Mouse (Mus musculus) NIH3T3 (cell line): ENCODE measurements around the gene Btn2a2.

Experiments
- DNase-seq: peaks from one replicate; pipeline ENCODE4 v3.0.0-alpha.2; 2012; ENCODE audit warnings: low read depth

Btn2a2 gene

DNA sequence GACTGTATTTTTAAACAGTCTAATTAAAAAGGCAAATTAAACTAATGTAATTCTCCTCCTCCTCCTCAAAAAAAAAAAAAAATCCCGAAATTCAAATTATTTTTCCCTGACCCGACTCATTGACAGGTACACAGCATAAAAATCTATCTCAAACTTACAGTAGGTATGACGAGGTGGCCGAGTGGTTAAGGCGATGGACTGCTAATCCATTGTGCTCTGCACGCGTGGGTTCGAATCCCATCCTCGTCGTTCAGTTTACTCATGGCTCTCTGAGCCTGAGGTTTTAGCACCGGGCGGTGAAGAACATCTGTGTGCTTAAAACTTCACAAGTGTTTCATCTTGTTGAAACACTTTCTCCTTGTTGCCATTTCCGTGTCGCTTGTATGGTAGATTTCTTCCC lies 33.0 kb upstream of the Btn2a2 start:
- peak; percentile 84 for DNase-seq

DNA sequence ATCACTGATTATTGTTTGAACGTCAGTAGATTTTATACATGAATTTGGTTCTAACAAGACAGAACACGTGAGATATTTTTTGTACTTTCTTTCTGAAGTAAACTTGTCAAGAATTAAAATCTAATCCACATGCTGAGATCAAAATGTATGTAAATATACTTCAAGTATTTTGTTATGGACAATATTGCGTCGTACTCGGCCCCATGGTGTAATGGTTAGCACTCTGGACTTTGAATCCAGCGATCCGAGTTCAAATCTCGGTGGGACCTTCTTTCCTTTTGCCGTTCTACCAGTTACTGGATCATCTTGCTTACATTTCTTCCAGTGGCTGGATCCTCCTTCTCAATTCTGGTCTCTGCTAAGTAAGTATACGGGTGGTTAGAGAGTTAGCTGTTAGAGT lies 30.8 kb upstream of the Btn2a2 start:
- DNase-seq, result peak; percentile 89

DNA sequence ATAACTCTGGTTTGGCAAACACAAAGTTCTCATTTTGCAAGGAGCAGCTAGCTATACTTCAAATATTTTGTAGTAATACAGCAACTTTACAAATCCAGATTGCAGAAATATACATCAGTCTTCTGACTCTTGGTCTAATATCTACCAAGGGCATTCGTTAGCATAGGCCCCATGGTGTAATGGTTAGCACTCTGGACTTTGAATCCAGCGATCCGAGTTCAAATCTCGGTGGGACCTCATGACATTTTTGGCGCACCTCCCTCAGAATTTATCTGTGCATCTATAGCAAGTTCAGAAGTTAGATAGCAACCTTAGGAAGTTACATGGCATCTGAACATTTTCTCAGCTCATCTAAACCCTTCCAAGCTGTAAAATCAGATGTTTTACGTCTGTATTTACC lies 30.2 kb upstream of the Btn2a2 start:
- DNase-seq, result peak; percentile 85

DNA sequence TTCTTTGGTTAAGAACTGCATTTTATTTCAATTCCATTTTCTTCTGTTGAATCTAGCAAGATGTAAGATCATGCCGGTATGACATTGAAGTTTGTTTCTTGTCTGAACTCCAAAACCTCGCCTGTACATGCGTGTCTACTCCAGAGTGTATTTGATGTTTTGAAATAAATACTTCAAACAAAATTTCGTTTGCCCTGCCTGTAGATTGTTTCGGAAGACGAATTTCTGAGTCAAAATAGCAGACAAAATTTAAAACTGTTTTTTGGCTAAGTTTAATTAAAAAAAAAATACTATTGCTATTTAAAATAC lies 29.6 kb upstream of the Btn2a2 start:
- DNase-seq, result no peak

DNA sequence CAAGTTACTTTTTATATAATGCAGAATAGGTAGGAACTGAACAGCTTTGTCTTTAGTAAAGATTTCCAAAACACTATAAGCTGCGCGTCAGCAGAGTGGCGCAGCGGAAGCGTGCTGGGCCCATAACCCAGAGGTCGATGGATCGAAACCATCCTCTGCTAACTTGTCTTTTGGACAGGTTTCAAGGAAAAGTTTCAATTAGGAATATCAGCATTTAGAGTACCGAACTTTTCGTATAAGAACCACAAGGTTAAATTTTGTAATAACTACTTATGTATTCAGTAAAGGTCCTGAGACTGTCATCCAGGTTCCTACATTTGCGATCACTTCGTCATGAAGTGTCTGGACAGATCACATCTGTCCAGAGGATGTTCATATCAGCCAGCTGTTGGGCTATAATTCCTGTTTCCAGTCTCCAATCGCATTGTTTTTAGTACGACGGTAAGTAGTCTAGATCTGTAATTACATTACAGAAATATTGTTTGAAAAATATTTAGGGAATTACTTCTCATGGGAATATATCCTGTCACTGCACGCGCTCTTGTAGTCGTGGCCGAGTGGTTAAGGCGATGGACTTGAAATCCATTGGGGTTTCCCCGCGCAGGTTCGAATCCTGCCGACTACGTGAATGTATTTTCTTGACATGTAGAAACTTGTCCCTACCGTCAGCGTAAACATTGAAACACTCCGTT lies 29.1 kb upstream of the Btn2a2 start:
- peak; percentile 89 for DNase-seq

DNA sequence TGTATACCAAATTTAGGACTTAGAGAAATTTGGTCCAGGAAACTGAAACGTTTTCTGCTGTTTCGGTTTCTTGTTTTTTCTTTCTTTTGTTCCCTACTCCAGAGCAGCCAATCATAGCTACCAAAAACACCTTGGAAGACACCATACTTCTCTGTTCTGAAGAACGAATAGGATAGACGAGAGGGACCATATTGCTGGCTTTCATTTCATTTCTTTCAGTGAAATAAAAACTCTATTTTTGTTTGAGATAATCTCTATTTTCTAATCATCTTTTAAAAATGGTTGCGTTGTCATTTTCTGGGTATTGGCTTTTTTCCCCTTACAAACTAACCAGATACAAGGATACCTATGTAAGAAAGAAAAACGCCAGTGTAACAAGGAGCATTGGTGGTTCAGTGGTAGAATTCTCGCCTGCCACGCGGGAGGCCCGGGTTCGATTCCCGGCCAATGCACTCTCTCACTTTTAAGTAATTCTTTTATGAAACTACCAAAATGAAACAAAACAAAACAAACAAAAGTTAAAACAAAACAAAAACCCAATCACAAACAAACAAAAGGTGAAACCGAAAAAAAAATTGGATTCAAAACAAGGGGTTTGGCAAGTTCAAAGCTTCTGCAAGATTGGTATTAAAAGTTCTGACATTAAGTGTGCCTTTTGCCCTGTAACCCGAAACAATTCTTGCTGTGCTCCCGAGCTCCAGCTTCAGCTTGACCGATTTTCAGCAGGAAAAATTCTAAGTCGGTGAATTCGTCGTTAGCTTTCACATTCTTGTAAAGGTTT lies 28.4 kb upstream of the Btn2a2 start:
- DNase-seq, result peak; percentile 83

DNA sequence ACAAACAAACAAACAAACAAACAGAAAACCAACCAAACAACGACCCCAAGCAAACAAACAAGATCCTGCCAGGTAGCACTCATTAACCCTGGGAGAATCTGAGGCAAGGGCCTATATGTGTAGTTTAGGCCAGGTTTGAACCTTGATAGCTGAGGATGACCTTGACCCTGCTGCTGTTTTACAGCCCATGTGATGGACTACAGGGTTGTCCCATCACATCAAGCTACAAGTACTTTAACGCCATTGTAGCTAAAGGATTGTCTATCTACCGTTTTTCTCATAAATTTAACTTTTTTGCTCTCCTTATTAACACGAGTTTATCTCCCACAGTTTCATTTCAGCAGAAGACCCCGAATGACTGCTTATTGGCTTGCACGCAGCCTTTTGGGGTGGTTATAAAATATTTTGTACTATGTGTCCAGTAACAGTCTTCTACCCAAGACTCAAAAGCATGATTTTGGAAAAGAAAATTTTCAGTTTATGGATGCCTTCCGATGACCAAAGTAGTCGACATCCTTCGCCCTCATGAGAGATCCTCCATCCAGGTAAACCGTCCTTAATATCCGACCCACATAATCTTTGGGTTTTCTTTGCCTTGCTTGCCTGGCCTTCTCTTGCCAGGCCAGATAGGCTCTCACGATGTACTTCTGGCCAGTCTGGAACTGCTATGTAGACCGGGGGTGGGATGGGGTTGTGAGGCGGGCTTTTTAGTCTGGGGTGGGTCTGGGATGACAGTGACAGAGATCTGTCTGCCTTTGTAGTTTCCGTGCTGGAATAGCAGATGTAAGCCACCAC lies 27.4 kb upstream of the Btn2a2 start:
- DNase-seq, result no peak

DNA sequence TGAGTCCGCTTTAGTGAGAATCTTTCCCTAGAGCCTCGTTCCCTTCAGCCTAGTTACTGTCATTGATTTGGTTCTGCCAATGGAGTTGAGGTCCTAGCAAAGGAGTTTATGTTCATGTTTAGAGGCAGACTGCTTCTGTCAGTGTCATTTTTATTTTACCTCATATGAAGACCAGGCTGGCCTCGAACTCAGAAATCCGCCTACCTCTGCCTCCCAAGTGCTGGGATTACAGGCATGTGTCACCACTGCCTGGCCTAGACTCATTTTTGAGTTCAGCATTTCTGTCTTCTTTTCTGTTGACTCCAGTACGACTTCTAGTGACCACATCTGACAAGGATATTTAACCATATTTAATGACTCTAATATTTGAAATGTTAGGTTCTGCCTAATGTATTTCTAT lies 26.6 kb upstream of the Btn2a2 start:
- DNase-seq, result no peak

DNA sequence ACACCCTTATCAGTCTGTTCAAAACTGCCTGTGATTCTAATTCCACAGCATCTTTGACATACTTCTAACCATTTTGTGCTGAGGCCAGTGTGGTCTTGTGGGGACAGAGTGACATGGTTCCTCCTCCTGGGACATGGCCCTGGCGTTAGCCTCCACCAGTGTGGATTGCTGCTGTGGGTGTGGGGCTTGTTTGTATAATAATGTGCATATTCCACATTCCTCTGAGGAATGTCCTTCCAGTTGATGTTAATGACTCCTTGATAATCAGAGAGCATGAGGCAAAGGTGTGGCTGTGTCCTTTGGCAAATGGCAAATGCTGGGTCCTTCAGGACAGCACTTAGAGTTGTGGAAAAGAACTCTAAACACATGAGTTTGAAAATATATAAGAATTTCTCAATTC lies 24.9 kb upstream of the Btn2a2 start:
- no peak for DNase-seq

DNA sequence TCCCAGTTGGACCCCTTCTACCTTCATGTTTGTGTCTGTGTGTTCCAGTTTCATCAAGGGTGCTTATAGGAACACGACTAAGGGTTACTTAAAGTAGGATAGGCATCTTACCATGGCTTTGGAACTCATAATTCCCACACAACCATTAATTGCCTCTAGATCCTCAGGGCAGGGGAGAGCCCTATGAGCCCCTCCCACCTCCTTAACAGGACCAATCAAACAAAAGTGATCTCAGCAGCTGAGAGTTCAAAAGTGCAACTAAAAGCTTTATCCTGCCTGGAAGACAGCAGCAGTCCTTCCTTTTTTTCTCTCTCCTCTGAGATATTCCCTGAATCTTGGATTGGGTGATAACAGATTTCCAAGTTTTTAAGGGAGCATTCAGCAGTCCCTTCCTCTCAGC lies 21.5 kb upstream of the Btn2a2 start:
- no peak for DNase-seq

DNA sequence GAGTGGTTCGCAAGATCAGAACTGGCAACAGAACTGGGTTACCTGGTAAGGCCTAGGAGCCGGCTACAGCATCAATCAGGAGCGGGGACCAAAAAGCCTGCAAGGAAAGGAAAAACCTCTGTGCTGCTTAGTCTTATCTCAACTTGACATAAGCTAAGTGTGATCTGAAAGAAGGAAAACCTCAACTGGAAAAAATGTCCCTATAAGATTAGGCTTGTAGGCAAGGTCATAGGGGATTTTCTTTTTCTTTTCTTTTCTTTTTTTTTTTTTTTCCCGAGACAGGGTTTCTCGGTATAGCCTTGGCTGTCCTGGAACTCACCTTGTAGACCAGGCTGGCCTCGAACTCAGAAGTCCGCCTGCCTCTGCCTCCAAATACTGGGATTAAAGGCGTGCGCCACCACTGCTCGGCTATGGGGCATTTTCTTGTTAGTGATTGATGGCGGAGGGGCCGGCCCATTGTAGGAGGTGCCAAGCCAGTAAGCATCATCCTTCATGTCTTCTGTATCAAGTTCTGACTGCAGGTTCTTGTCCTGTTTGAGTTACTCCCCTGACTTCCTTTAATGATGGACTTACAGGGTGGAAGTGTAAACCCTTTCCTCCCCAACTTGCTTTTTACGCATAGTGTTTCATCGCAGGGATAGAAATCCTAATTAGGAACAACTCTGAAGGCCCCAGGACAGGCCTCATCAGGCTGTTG lies 18.3 kb upstream of the Btn2a2 start:
- peak; percentile 14 for DNase-seq

DNA sequence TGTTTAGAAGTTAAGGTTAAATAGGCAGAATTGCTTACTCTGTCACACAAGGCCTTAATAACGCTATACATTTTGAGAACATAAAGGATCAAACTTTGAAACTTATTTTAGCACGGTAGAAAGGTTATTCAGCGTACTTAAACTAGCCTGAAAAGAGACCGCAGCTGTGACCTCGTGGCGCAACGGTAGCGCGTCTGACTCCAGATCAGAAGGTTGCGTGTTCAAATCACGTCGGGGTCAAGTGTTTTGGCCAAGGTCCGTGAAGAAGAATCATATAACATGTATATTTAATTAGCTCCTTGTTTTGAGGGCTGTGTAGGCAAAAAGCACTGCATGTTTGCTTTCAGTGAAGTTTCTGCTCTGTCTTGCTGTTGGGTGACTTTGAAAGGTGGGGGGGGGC lies 17.7 kb upstream of the Btn2a2 start:
- peak; percentile 78 for DNase-seq

DNA sequence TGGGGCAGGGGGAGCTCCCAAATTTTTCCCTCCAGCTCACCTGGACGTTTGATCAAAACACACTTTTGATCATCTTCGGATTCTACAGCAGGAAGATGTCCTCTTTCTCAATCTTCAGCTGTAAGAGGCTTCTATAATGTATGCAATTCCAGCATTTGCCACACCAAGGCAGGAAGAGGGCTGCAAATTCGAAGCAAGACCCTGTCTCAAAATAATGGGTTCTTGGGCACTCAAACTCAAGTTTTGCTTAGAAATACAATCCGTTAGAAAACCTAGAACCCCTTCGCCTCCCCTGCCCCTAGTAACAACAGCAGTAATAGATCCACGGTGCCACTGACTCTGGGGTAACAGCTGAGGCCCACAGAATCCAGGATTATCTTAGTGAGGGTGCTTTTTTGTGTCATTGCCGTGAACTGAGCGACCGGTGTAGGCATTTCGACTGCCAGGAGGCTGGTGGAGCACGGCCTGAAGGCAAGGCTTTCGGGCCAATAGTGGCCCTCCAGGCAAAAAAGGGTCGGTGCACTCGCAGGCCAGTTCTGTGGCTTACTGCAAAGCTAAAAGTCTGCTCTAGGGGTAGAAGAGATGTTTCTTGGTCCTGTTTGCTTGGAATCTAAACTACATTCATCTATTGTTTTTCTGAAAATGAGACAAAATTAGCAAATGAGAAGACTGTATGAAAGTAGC lies 17.1 kb upstream of the Btn2a2 start:
- peak; percentile 41 for DNase-seq

DNA sequence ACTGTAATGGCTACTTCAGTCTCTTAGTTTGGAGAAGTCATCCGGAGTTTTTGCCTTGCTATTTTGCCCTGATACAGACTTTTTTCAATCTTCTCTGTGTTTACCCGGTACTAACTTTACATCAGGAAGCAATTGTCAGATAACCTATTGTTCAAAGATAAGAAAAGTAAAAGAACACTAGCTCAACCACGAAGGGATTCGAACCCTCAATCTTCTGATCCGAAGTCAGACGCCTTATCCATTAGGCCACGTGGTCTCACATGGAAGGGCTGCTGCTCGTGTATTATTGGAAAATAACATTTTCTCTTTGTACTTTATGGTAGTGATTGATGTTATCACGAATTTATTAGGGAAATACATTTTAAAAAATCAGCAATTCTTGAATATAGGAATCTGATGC lies 15.1 kb upstream of the Btn2a2 start:
- peak; percentile 86 for DNase-seq

DNA sequence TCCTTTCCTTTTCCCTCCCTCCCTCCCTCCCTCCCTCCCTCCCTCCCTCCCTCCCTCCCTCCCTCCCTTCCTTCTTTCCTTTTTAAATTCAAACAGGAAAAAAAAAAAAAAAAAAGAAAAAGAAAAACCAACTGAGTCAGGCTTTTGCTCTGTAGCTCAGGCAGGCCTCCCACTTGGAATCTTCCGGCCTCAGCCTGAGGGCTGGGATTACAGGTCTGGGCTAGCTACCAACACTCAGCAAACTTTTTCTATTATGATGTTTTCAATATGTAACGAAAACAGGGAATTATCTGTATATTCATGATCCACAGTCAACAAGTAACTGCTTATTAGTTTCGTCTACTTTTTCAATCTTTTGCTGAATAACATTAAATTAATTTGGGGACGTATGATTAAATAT lies 14.3 kb upstream of the Btn2a2 start:
- peak; percentile 62 for DNase-seq

DNA sequence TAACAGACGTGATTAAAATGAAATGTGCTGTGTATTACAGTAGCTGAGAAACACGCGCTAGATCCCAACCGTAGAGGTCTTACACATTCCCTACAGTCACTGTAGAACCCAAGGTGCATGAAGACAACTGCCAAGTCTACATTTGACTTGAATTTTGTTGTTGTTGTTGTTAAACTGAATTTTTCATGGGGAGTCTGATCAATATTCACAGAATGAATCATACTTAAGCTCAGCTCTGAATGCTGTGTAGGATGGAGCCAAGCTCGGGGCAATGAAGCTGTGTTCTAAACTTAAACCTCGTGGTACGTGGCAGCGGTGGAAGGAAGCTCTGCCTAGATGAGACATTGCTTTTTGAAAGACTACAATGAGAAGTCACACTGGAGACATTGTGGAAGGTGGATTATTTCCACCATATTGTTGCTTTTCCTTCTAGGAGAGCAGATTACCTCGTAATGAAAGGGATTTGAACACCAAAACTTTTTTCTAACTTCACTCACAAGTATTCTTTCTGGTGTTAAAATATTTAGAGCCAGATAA lies 13.4 kb upstream of the Btn2a2 start:
- DNase-seq, result no peak

DNA sequence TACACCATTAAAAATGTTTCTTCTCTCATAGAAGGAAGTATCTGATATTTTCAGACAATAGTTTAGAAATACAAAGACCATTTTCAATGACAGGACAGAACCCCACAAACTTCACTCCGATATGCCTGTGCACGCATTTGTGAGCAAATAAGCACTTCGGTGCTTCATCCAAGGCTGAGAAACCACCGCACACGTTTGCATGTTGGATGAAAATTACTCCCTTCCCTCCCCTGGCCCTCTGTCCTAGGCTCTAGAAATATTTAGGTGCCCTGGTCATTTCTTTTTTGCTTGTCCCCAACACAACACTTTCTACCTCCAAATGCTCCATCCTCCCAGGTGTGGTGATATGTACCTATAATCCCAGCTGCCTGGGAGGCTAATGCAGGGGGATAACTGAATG lies 12.9 kb upstream of the Btn2a2 start:
- no peak for DNase-seq

DNA sequence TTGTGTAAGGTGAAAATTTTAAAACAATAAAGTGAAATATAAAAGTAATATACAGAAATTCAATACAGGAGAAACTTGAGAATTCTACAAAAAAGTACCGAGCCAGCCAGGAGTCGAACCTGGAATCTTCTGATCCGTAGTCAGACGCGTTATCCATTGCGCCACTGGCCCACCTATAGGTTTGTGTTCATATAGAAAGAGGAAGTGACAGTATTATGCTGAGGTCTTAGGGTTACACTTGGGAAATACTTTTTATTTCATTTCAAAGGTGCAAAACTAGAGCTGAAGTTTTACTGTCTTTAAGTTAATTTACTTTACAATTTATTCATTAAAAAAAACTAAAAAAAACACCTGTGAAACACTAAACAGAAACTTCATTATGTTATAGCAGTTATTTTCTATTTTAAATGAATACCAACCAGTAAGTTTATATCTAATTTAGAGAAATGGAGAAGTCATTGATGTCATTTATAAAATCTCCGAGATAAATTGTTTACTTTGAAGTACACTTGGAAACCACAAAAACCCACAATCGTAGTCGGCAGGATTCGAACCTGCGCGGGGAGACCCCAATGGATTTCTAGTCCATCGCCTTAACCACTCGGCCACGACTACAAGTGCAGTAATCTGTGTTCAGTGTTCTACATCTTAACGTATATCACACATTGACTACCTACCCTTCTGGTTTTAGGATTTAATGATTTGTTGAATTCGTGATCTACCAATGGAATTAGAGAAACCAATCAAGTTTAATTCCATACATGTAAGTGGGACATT lies 12.0 kb upstream of the Btn2a2 start:
- DNase-seq, result peak; percentile 76

DNA sequence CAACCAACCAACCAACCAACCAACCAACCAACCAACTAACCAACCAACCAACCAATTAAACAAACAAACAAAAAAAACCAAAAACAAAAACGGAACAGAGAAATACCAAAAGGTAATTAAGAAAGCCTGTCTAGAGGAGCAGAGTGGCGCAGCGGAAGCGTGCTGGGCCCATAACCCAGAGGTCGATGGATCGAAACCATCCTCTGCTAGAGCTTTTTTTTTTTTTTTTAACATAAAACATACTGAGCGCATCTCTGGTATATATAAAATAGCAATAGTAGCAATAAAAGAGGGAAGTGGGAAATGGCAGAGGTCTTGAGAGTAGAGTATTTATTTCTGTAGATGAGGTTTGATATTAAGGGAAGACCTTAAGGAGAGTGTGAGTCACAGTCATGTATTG lies 11.3 kb upstream of the Btn2a2 start:
- DNase-seq, result no peak

DNA sequence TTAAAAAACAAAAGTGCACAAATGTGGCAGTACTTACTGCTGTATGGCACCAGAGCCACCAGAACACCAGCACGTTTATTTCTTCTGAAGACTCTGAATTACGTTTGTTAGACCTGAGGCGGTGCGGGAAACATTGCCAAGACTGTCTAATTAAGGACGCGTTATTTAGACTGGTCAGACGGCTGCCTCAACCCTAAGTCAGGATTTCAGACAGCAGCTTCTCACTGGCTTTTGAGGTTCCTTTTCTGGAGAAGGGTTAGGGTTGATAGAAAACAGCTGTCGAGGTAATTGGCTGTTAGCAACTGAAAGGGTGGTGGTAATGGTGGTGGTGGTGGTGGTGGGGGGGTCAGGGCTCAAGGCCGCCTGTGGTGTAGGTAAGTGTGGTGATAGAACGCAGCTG lies 10.0 kb upstream of the Btn2a2 start:
- no peak for DNase-seq
